Mouse (Mus musculus): ENCODE measurements around the gene Mis12. TPM values are rescaled to one million over a fixed set of nuclear protein-coding genes. Genes with fewer than 3 reads are reported as not detected.

The Mis12 gene
- polyA plus RNA-seq, 1 experiment = 18.4 TPM

GRCm38 (mm10) chr11:71039526-71040298 is 20.3 kb downstream of the Mis12 start:
- no peaks in the 10 kb centered on the region for H3K36me3 ChIP-seq (ENCODE audit: control insufficient read depth, insufficient read depth)
- H3ac ChIP-seq (ENCODE audit: control insufficient read depth, insufficient read length, low read depth) = no peak overlapping the region
- H3K79me3 ChIP-seq (ENCODE audit: low read depth) = no peaks in the 10 kb centered on the region
- no peak overlapping the region for H3K4me3 ChIP-seq (ENCODE audit: insufficient read depth, poor library complexity, severe bottlenecking)
- H3K27me3 ChIP-seq (ENCODE audit: control insufficient read depth, insufficient read depth, insufficient read length) = no peaks in the 10 kb centered on the region
- no peaks in the 10 kb centered on the region for H3K79me2 ChIP-seq (ENCODE audit: control insufficient read depth, insufficient read depth)
- TF ChIP-seq CTCF (IDR thresholded peaks at IDR 0.05; ENCODE audit: control insufficient read depth, insufficient read depth, insufficient read length) (no peak), MYOD1 (IDR thresholded peaks at IDR 0.05; ENCODE audit: control insufficient read depth, insufficient read length, low read depth) (no peak), MAX (IDR thresholded peaks at IDR 0.05) (no peak)

GRCm38 (mm10) chr11:71052554-71052953 is 33.1 kb downstream of the Mis12 start:
- H3K79me3 ChIP-seq (ENCODE audit: low read depth) = no peaks in the 10 kb centered on the region
- TF ChIP-seq MYOD1 (IDR thresholded peaks at IDR 0.05; ENCODE audit: control insufficient read depth, insufficient read length, low read depth) (no peak), FOSL1 (IDR thresholded peaks at IDR 0.05; ENCODE audit: insufficient read depth, low read length, poor library complexity, severe bottlenecking) (no peak), MAX (IDR thresholded peaks at IDR 0.05) (no peak), MYOG (IDR thresholded peaks at IDR 0.05; ENCODE audit: control insufficient read depth, extremely low read depth, insufficient read length) (no peak), CEBPB (IDR thresholded peaks at IDR 0.05; ENCODE audit: low read depth) (no peak), USF1 (IDR thresholded peaks at IDR 0.05; ENCODE audit: low read depth) (no peak), CTCF (IDR thresholded peaks at IDR 0.05; ENCODE audit: control insufficient read depth, insufficient read depth, insufficient read length) (no peak)
- no peak overlapping the region for H3K4me3 ChIP-seq (ENCODE audit: insufficient read depth, poor library complexity, severe bottlenecking)
- no peaks in the 10 kb centered on the region for H3K79me2 ChIP-seq (ENCODE audit: control insufficient read depth, insufficient read depth)
- H3ac ChIP-seq (ENCODE audit: control insufficient read depth, insufficient read length, low read depth) = no peak overlapping the region
- H3K36me3 ChIP-seq (ENCODE audit: control insufficient read depth, insufficient read depth) = no peaks in the 10 kb centered on the region
- H3K27me3 ChIP-seq (ENCODE audit: control insufficient read depth, insufficient read depth, insufficient read length) = no peaks in the 10 kb centered on the region

GRCm38 (mm10) chr11:71076342-71076741 is 56.9 kb downstream of the Mis12 start:
- no peaks in the 10 kb centered on the region for H3K79me3 ChIP-seq (ENCODE audit: low read depth)
- H3ac ChIP-seq (ENCODE audit: control insufficient read depth, insufficient read length, low read depth) = no peak overlapping the region
- no peaks in the 10 kb centered on the region for H3K79me2 ChIP-seq (ENCODE audit: control insufficient read depth, insufficient read depth)
- H3K36me3 ChIP-seq (ENCODE audit: control insufficient read depth, insufficient read depth) = no peaks in the 10 kb centered on the region
- no peaks in the 10 kb centered on the region for H3K27me3 ChIP-seq (ENCODE audit: control insufficient read depth, insufficient read depth, insufficient read length)
- no peak for TF ChIP-seq MYOG (IDR thresholded peaks at IDR 0.05; ENCODE audit: control insufficient read depth, extremely low read depth, insufficient read length)
- no peak for TF ChIP-seq CTCF (IDR thresholded peaks at IDR 0.05; ENCODE audit: control insufficient read depth, insufficient read depth, insufficient read length)
- no peak for TF ChIP-seq USF1 (IDR thresholded peaks at IDR 0.05; ENCODE audit: low read depth)
- TF ChIP-seq MAX (IDR thresholded peaks at IDR 0.05) = no peak
- TF ChIP-seq CEBPB (IDR thresholded peaks at IDR 0.05; ENCODE audit: low read depth) = no peak
- TF ChIP-seq FOSL1 (IDR thresholded peaks at IDR 0.05; ENCODE audit: insufficient read depth, low read length, poor library complexity, severe bottlenecking) = no peak
- H3K4me3 ChIP-seq (ENCODE audit: insufficient read depth, poor library complexity, severe bottlenecking) = no peak overlapping the region

Other genes starting within 250 kb of the Mis12 start
- not detected for gene Scimp, start 207.0 kb upstream of the Mis12 start, polyA plus RNA-seq (2012; fragmentation: generic; extraction: Trizol)
- gene Rabep1, start 174.8 kb upstream of the Mis12 start, polyA plus RNA-seq (2012; fragmentation: generic; extraction: Trizol) = 11.9 TPM
- 57.1 TPM for gene Nup88, start 49.6 kb upstream of the Mis12 start, polyA plus RNA-seq (2012; fragmentation: generic; extraction: Trizol)
- 34.4 TPM for gene Rpain, start 49.4 kb upstream of the Mis12 start, polyA plus RNA-seq (2012; fragmentation: generic; extraction: Trizol)
- gene C1qbp, start 36.6 kb upstream of the Mis12 start, polyA plus RNA-seq (2012; fragmentation: generic; extraction: Trizol) = 386 TPM
- 14.9 TPM for gene Dhx33, start 15.2 kb upstream of the Mis12 start, polyA plus RNA-seq (2012; fragmentation: generic; extraction: Trizol)
- gene Derl2, start 230 bp downstream of the Mis12 start, polyA plus RNA-seq (2012; fragmentation: generic; extraction: Trizol) = 38.5 TPM
- 0.06 TPM for gene 6330403K07Rik, start 13.9 kb downstream of the Mis12 start, polyA plus RNA-seq (2012; fragmentation: generic; extraction: Trizol)
- not detected for gene Nlrp1a, start 125.1 kb downstream of the Mis12 start, polyA plus RNA-seq (2012; fragmentation: generic; extraction: Trizol)
- not detected for gene Nlrp1b, start 211.1 kb downstream of the Mis12 start, polyA plus RNA-seq (2012; fragmentation: generic; extraction: Trizol)

All from C2C12 (cell line).